Mouse (Mus musculus) midbrain, embryonic 13.5 days (tissue): ENCODE results near the gene Chd9. TPM values are rescaled to one million over a fixed set of nuclear protein-coding genes. Genes with fewer than 3 reads are reported as not detected.

Source experiments
- ATAC-seq: fragments of 200-750 bp; cut with Nextera tagmentation; 2 replicates; pipeline ENCODE4 v1.8.0; 2017; ENCODE audit warnings: mild to moderate bottlenecking, moderate TSS enrichment, moderate library complexity
- H3K27ac ChIP-seq: fragments of 300-500 bp; sonication (generic); 2 replicates; pipeline ENCODE4 v1.5.1; 2015; ENCODE audit warnings: inconsistent platforms, mild to moderate bottlenecking, moderate library complexity
- H3K27me3 ChIP-seq: fragments of 300-500 bp; sonication (generic); 2 replicates; pipeline ENCODE4 v1.6.1; 2015; ENCODE audit warnings: mild to moderate bottlenecking, inconsistent platforms
- H3K36me3 ChIP-seq: fragments of 300-500 bp; sonication (generic); 2 replicates; pipeline ENCODE4 v1.6.1; 2015; ENCODE audit warnings: mild to moderate bottlenecking, inconsistent platforms
- H3K4me1 ChIP-seq: fragments of 300-500 bp; sonication (generic); replicated peaks from 2 replicates; pipeline ENCODE4 v1.6.1; 2015; ENCODE audit warnings: inconsistent platforms
- H3K4me2 ChIP-seq: fragments of 300-500 bp; sonication (generic); replicated peaks from 2 replicates; pipeline ENCODE4 v1.6.1; 2015; ENCODE audit warnings: moderate library complexity, mild to moderate bottlenecking, inconsistent platforms
- H3K4me3 ChIP-seq: fragments of 300-500 bp; sonication (generic); replicated peaks from 2 replicates; pipeline ENCODE4 v1.5.1; 2015; ENCODE audit warnings: mild to moderate bottlenecking, inconsistent platforms
- H3K9ac ChIP-seq: fragments of 300-500 bp; sonication (generic); replicated peaks from 2 replicates; pipeline ENCODE4 v1.6.1; 2015; ENCODE audit warnings: mild to moderate bottlenecking, inconsistent platforms
- H3K9me3 ChIP-seq: fragments of 300-500 bp; sonication (generic); 2 replicates; pipeline ENCODE4 v1.6.1; 2016; ENCODE audit warnings: mild to moderate bottlenecking, inconsistent platforms
- WGBS: fragments of 180-500 bp; shearing (Covaris S2); methylation state at CpG from one replicate; pipeline ENCODE4 v1.1.7; 2015; 5-methylcytosine and 5-hydroxymethylcytosine counted together
- polyA plus RNA-seq: library from polyadenylated mRNA; unstranded; fragments of >200 nt; fragmentation: Nextera tagmentation; extraction: Ambion mirVana; gene quantifications from 2 replicates; pipeline ENCODE4 v1.2.1, GENCODE M21; 2015

Gene Chd9
- 61.1 and 69.6 TPM in 2 replicates for polyA plus RNA-seq

DNA sequence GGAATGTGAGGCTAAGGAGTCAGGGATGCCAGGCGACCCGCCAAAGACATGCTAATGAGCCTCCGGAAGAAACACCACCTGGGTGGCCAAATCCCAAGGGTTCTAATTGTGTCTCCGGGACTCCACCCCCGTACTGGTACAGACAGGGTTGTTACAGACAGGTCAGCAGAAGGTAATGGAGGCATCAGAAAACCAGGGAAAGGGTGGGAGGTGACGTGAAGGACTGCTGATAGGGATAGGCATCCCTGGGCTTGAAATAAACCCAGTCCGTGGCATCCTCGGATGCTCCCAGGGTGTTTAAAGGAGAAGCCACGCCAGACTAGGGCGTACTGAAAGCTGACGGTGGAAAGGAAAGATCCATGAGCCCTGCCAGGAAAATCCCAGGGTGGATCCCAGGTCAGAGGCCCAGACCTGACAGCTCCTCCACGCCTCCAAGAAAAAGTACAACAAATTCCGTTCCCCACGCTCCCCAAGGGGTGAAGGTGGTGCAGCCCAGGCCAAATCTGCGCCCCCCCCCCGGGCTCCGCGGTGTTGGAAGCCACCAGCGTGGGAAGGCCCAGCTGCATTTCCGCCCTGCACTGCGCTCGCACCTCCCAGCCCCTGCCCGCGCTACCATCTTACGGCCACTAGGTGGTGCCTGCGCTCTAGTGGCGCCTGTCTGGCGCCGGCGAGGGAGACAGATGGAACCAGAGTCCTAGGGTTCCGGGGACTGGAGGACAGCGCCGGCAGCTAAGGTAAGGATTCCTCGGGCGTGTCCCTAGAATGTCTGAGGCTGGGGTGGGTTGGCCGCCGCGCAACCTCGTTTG lies at the start of gene Chd9:
TSS of gene Chd9 (plus strand) at position 172 of the 806 bp plus-strand sequence.
- H3K9me3 ChIP-seq, result no peaks in the 10 kb centered on the region
- no peaks in the 10 kb centered on the region for H3K36me3 ChIP-seq
- H3K27me3 ChIP-seq, result no peaks in the 10 kb centered on the region
- H3K4me1 ChIP-seq, result peaks cover 21% of the 10 kb centered on the region
- H3K27ac ChIP-seq, result peak within 1 kb of the TSS; percentile 74
- H3K4me2 ChIP-seq, result peak within 1 kb of the TSS; percentile 79
- H3K4me3 ChIP-seq, result peak within 1 kb of the TSS; percentile 50
- ATAC-seq, result peak; percentile 95
- WGBS, result under 1% methylated on average over 39 of the region's 39 CpGs
- peak within 1 kb of the TSS; percentile 67 for H3K9ac ChIP-seq

DNA sequence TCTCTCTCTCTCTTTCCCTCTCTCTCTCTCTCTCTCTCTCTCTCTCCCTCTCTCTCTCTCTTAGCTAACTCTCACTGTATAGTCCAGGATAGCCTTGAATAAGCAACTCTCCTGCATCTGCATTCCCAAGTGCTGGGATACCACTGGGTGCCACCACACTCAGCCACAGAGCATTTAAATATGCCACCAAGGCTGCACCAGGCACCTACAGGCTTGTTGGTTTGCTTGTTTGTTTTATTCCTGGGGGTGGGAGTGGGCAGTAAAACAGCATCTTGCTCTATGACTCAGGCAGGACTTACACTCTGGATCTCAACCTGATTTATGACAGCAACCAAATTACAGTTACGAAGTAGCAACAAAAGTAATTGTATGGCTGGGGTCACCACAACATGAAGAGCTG lies 36.5 kb upstream of the Chd9 start:
- Histone ChIP-seq H3K36me3 (no peaks in the 10 kb centered on the region), H3K4me1 (peaks cover 14% of the 10 kb centered on the region), H3K4me3 (no peak overlapping the region), H3K4me2 (no peak overlapping the region), H3K27ac (no peak overlapping the region), H3K27me3 (no peaks in the 10 kb centered on the region), H3K9me3 (no peaks in the 10 kb centered on the region), H3K9ac (no peak overlapping the region)
- ATAC-seq, result no peak
- 100% methylated on average over 1 of the region's 1 CpGs for WGBS

DNA sequence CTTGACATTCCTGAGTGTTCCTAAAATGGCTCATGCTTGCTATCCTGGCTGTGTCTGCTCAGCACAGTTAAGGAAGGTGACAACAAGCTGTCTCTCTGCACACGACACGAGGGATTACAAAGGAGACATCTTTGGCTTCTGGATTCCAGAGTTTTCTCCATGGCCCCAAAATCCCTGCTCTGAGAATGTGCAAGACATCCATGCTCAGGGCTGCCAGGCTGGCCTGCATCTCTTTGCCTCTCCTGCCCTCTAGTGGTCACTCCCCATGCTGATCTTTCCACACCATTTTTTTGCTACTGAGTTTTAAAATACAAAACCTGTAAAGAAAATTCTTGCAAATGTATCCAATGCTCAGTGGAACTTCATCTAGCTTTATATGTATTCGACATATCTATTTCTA lies 34.4 kb upstream of the Chd9 start:
- Histone ChIP-seq H3K4me2 (no peak overlapping the region), H3K9ac (no peak overlapping the region), H3K4me1 (peaks cover 14% of the 10 kb centered on the region), H3K9me3 (no peaks in the 10 kb centered on the region; the same call in 1 of the 2 replicates), H3K36me3 (no peaks in the 10 kb centered on the region), H3K27ac (no peak overlapping the region), H3K4me3 (no peak overlapping the region), H3K27me3 (no peaks in the 10 kb centered on the region)
- peak; percentile 45; the same call in 1 of the 2 replicates for ATAC-seq
- WGBS, result 1% methylated on average over 3 of the region's 3 CpGs

DNA sequence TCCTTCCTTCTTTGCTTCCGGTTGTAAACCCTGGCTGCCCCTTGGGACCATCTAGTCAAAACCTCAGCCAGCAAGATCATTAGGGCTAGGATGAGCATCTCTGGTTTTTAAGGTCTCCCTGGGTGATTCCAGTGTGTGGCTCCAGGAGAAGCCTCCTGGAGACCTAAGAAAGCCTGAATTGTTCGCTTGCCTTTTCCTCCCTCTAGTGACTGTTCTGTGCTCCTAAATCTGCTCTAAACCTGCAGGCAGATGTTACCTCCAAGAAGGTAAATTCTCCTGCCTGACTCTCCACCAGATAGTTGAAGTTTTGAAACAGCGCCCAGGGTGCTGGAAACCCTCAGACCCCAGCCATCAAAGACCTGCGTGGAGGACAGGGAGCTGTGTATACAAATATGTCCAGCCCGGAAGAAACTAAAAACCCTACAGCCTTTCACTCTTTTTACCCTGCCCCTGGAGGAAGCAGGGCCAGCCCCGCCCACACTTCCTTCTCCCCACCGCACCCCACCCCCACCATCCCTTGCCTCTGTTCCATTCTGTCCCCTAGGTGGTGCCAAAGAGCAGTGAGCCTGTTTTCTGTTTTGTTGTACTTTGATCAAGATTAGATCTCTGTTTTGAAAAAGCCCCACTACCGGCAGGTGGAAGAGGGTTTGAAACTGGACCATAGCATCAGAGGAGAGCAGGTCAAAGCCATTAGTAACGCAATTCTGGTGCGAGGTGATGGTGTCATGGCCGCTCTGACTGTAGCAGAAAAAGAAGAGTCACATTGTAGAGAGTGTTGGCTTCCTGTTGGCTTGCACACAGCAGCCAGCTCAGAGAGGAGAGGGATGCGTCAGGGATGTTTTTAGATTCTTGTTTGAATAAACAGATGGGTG lies 32.9 kb upstream of the Chd9 start:
- peak; percentile 40; the same call in 1 of the 2 replicates for ATAC-seq
- H3K27ac ChIP-seq, result 0 out of 2 replicates have a peak overlapping the region, but pooled peaks have one; percentile 10
- no peaks in the 10 kb centered on the region; the same call in 1 of the 2 replicates for H3K9me3 ChIP-seq
- 13% methylated on average over 12 of the region's 12 CpGs for WGBS
- no peaks in the 10 kb centered on the region for H3K27me3 ChIP-seq
- H3K4me3 ChIP-seq, result 0 out of 2 replicates have a peak overlapping the region, but pooled peaks have one; percentile 11
- no peak overlapping the region for H3K9ac ChIP-seq
- no peaks in the 10 kb centered on the region for H3K36me3 ChIP-seq
- peak overlapping the region; percentile 38; the same call in 1 of the 2 replicates for H3K4me2 ChIP-seq
- H3K4me1 ChIP-seq, result peaks cover 14% of the 10 kb centered on the region

DNA sequence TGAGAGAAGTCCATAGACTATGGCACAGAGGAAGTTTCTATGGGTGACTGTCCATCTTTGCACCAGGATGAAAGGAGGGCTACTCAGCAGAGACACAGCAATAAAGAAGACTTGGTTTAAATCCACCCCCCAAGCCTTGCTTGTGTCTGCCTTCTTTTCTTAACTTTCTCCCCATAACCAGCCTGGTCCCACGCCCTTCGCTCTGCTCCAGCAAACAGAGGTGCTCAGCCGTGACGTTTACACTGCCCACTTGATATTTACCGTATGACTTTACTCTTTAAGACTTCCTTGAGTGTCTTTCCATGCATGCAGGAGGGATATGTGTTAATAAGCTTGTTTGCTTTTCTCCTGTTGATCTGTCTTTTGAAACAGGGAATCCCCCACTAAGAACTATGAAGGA lies 28.7 kb upstream of the Chd9 start:
- no peaks in the 10 kb centered on the region for H3K27me3 ChIP-seq
- peaks cover 7% of the 10 kb centered on the region for H3K9me3 ChIP-seq
- no peak overlapping the region for H3K9ac ChIP-seq
- ATAC-seq, result no peak
- H3K4me3 ChIP-seq, result no peak overlapping the region
- 65% methylated on average over 5 of the region's 5 CpGs for WGBS
- peaks cover 14% of the 10 kb centered on the region for H3K4me1 ChIP-seq
- H3K27ac ChIP-seq, result no peak overlapping the region
- no peak overlapping the region for H3K4me2 ChIP-seq
- H3K36me3 ChIP-seq, result no peaks in the 10 kb centered on the region

DNA sequence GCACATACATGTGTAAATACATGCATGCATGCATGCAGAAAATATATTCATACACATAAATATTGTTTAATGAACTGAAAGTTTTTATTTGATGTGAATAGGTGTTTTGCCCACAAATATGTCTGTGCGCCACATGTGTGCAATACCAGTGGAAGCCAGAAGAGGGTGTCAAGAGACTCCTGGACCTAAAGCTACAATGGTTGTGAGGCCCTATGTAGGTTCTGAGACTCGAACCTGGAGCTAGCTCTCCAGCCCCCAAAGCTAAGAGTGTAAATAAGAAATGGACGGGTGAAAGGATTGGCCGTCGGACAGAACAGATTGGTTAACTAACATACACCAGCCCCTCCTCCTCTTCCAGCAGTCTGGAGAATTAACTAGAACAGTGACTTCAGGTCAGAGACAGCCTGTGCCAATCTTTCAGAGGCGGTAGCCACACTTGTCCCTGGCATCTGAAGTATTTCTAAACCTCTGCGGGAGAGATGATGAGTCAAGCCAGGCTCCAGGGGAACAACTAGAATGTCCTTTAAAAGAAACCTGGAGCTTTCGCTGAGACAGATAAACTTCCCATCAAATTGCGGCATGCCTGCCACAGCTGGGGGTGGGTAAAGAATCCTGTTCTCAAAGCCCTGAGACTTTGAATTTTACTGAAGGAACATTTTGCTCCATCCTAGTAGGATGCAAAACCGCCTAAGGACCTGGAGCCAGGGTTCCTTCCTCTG lies 14.4 kb upstream of the Chd9 start:
- ATAC-seq, result no peak
- 85% methylated on average over 10 of the region's 10 CpGs for WGBS
- peaks cover 16% of the 10 kb centered on the region for H3K4me1 ChIP-seq
- H3K9ac ChIP-seq, result no peak overlapping the region
- no peaks in the 10 kb centered on the region for H3K36me3 ChIP-seq
- H3K4me3 ChIP-seq, result no peak overlapping the region
- H3K9me3 ChIP-seq, result no peaks in the 10 kb centered on the region
- H3K27ac ChIP-seq, result no peak overlapping the region
- H3K4me2 ChIP-seq, result no peak overlapping the region
- H3K27me3 ChIP-seq, result no peaks in the 10 kb centered on the region

DNA sequence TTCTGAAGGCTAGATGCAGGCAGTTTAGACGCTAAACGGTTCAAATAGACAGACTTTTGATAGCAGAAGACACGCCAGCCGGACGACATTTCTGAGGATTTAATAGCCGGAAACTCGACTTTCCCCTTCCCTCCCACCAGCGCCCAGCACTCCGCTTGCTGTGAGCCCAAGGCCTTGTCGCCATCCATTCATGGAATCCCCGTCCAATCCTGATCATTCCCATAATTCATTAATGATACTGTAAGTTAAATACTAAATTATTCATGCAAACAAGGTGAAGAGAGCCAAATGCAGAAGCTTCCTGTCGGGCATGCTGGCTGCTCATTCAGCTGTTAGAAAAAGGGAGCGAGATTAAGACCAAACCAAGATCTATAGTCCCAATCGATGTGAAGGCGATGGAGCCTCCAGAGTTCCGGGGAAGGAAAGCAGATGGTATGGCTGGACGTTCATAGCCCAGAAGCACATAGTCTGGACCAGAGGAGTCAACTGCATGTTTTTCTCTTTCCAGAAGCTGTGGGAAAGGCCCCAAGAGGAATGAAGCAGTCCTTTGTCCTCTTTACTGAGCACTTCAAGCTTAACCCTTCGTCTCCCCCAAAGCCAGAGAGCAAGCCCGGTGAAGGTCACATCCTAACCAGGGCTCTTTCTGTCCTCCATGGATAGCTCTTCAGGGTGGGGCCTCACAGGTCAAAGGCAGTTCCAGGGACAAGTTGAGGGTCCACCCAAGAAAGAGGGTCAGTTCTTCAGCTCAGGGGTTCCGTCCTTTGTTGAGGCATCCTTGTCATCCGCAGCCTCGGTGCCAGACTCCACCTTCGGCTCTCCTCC lies 11.9 kb upstream of the Chd9 start:
- H3K4me2 ChIP-seq, result no peak overlapping the region
- H3K9ac ChIP-seq, result no peak overlapping the region
- no peak overlapping the region for H3K4me3 ChIP-seq
- no peaks in the 10 kb centered on the region for H3K27me3 ChIP-seq
- no peaks in the 10 kb centered on the region for H3K9me3 ChIP-seq
- ATAC-seq, result no peak
- H3K4me1 ChIP-seq, result peaks cover 16% of the 10 kb centered on the region
- no peaks in the 10 kb centered on the region for H3K36me3 ChIP-seq
- WGBS, result 69% methylated on average over 23 of the region's 23 CpGs
- peak overlapping the region; percentile 56; the same call in 1 of the 2 replicates for H3K27ac ChIP-seq

DNA sequence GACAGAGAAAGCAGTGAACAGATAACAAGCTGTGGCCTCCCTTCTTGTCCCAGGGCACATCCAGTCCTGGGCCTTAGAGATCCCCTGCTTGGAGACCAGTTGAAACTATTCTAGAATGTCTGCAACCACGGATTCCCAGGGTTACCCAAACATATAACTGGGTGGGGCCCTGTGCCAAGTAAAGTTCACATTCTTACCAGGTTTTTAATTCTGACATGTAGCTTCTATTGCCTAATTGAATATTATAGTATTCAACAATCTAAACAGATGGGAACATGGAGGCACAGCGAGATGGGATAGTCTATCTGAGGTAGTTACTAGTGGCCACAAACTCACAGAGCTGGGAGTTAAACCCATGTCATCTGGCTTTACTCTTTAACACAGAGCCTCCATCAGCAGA lies 10.9 kb upstream of the Chd9 start, which contains the start of gene Gm19935:
TSS of gene Gm19935 (minus strand) at position 101 of the 400 bp plus-strand sequence.
- WGBS, result 92% methylated on average over 2 of the region's 2 CpGs
- H3K27ac ChIP-seq, result peak within 1 kb of the TSS; percentile 56; the same call in 1 of the 2 replicates
- no peak within 1 kb of the TSS for H3K4me2 ChIP-seq

DNA sequence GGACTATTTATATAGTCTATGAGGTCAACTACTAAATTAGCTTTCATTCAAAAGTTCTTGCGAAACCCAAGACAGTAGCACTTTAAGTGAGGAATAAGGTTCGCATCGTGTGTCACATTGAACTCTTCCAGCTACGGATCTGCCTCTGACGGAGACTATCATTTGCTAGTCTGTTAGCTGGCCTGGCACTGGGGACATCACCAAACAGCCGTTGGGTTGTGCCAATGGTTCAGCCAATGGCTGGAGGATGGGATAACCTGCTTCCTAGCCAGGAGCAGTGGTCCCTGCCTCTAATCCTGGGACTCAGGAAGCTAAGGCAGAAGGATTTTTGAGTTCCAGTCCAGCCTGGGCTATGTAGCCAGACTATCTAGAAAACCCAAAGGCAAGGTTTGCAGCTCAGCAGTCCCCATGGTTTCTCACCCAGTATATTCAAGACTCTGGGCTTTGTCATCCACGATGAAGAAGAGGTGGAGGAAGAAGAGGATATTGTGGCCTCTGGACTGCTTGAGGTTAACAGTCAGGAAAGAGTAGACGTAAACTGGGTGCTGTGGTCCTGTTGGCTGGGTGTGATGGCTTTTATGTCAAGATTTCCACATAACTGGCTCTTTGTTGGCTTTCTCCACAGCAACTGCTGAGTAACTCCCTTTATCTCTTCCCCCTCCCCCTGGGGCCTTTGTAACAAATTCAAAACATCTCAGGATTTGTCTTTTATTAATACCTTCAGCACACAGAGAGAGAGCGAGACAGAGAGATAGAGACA lies 8.4 kb upstream of the Chd9 start:
- H3K9ac ChIP-seq, result no peak overlapping the region
- H3K27ac ChIP-seq, result no peak overlapping the region
- no peak overlapping the region for H3K4me2 ChIP-seq
- H3K36me3 ChIP-seq, result no peaks in the 10 kb centered on the region
- no peaks in the 10 kb centered on the region for H3K27me3 ChIP-seq
- H3K4me1 ChIP-seq, result peaks cover 16% of the 10 kb centered on the region
- WGBS, result 82% methylated on average over 9 of the region's 9 CpGs
- H3K9me3 ChIP-seq, result no peaks in the 10 kb centered on the region
- H3K4me3 ChIP-seq, result no peak overlapping the region
- ATAC-seq, result no peak

More for the DNA sequence above, 10.9 kb upstream of the Chd9 start, which contains the start of gene Gm19935:
- Histone ChIP-seq H3K9ac (no peak within 1 kb of the TSS), H3K36me3 (no peaks in the 10 kb centered on the region), H3K9me3 (no peaks in the 10 kb centered on the region), H3K4me1 (peaks cover 16% of the 10 kb centered on the region), H3K4me3 (no peak within 1 kb of the TSS), H3K27me3 (no peaks in the 10 kb centered on the region)
- ATAC-seq, result no peak

DNA sequence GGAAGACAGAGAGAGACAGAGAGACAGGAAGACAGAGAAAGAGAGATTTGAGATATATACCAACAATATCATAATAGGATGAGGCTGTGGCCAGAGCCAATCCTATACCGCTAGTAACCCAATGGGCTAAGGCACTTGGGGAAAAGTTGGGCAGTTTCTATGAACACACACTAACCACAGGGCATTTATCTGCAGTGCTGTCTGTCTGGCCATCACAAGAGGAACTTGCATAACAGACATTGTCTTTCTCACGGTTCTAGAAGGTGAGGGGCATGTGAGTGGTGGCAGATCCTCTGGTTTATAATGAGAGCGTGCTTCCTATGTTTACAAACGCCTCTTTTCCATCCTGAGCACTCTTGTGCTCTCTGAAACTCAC lies 7.8 kb upstream of the Chd9 start:
- H3K4me2 ChIP-seq, result no peak overlapping the region
- ATAC-seq, result no peak
- H3K27me3 ChIP-seq, result no peaks in the 10 kb centered on the region
- H3K4me3 ChIP-seq, result no peak overlapping the region
- H3K9me3 ChIP-seq, result no peaks in the 10 kb centered on the region
- no peak overlapping the region for H3K9ac ChIP-seq
- WGBS, result 88% methylated on average over 4 of the region's 4 CpGs
- H3K4me1 ChIP-seq, result peaks cover 16% of the 10 kb centered on the region
- H3K27ac ChIP-seq, result no peak overlapping the region
- H3K36me3 ChIP-seq, result no peaks in the 10 kb centered on the region
